Mouse (Mus musculus) ES-Bruce4 (cell line): Measurements from ENCODE around the gene Gcgr.

Experiments
- CTCF ChIP-seq: IDR thresholded peaks from one replicate; pipeline ENCODE4 v1.8.1; 2011; ENCODE audit warnings: low read depth, low read length
- POLR2A ChIP-seq: IDR thresholded peaks from one replicate; pipeline ENCODE4 v1.8.1; 2011; ENCODE audit warnings: low read length; ENCODE audit not compliant: insufficient read depth

DNA sequence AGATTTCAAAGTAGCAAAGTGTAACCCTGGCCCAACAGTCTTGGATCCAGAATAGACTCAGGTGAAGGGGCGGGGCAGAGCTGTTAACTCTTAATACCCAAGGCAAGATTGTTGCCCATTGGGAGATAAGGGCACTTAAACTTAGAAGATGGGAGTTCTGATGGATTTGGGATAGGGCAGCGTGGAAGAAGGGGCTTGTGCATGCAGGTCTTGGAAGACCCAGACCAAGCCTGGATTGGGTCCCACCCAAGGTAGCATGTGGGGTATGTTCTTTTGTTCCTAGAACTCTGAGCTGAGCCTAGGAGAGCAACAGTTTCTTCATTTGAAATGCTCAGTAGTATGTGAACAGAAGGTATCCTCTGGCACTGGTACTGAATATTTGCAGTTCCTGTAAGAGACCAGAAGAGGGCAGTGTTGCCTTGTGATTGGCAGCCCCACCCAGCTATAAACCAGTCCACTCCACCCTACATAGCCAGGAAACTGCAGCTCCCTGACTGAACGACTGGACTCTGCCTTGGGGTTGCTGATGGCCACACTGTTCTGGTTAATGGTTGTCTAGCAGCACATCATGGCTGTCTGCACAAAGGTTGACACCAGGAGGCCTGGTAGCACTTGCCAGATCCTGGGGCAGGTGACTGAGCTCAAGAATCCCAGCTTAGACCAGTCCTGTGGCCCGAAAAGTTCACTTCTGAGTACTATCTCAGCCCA, 41.3 kb upstream of the Gcgr start:
- TF ChIP-seq CTCF = peak; percentile 78
- no peak for TF ChIP-seq POLR2A
